Mouse (Mus musculus): ENCODE data around the gene Akr1cl. TPM values are rescaled to one million over a fixed set of nuclear protein-coding genes. Genes with fewer than 3 reads are reported as not detected.
"Not testable (repeated sequence)": the region's sequence is repeated elsewhere in the genome, so short reads cannot be mapped to it uniquely, and the experiment has no call there.

Gene Akr1cl
- polyA plus RNA-seq, 1 experiment = not detected

DNA sequence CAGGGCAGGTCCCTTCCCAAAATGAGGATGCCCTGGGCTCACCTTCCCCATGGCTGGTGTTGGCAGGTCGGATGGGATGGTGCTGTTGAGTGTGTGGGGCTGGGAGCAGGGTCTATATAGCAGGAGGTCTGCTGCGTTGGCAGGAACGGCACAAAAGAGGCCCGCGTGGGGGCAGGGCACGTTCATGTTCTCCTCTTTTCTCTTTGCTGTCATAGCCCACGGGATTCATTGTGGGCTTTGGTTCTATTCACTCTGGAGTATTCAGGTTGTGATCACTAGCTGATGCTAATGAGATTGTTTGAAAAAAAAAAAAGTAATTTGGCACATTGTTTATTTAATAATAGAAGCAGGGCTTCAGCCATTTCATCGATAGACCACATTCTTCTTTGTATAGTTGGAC lies 30.8 kb upstream of the Akr1cl start, which contains the start of gene Crygd:
Gene Crygd (minus strand): TSS at position 101 of the 400 bp plus-strand sequence.
- H3K4me3 ChIP-seq (ENCODE audit: insufficient read depth, poor library complexity, severe bottlenecking) = no peak within 1 kb of the TSS
- no peaks in the 10 kb centered on the region for H3K36me3 ChIP-seq (ENCODE audit: control insufficient read depth, insufficient read depth)
- no peak within 1 kb of the TSS for H3ac ChIP-seq (ENCODE audit: control insufficient read depth, insufficient read length, low read depth)
- H3K79me2 ChIP-seq (ENCODE audit: control insufficient read depth, insufficient read depth) = no peaks in the 10 kb centered on the region
- H3K27me3 ChIP-seq (ENCODE audit: control insufficient read depth, insufficient read depth, insufficient read length) = no peaks in the 10 kb centered on the region
- H3K79me3 ChIP-seq (ENCODE audit: low read depth) = no peaks in the 10 kb centered on the region
- TF ChIP-seq MYOG (IDR thresholded peaks at IDR 0.05; ENCODE audit: control insufficient read depth, extremely low read depth, insufficient read length) = no peak
- no peak for TF ChIP-seq MAX (IDR thresholded peaks at IDR 0.05)
- TF ChIP-seq FOSL1 (IDR thresholded peaks at IDR 0.05; ENCODE audit: insufficient read depth, low read length, poor library complexity, severe bottlenecking) = no peak
- TF ChIP-seq MYOD1 (IDR thresholded peaks at IDR 0.05; ENCODE audit: control insufficient read depth, insufficient read length, low read depth) = no peak

- Histone ChIP-seq H3K79me2 (ENCODE audit: control insufficient read depth, insufficient read depth) (no peaks in the 10 kb centered on the region), H3ac (ENCODE audit: control insufficient read depth, insufficient read length, low read depth) (no peak overlapping the region), H3K36me3 (ENCODE audit: control insufficient read depth, insufficient read depth) (no peaks in the 10 kb centered on the region), H3K79me3 (ENCODE audit: low read depth) (no peaks in the 10 kb centered on the region), H3K27me3 (ENCODE audit: control insufficient read depth, insufficient read depth, insufficient read length) (no peaks in the 10 kb centered on the region), H3K4me3 (ENCODE audit: insufficient read depth, poor library complexity, severe bottlenecking) (no peak overlapping the region)
- no peak for TF ChIP-seq MYOD1 (IDR thresholded peaks at IDR 0.05; ENCODE audit: control insufficient read depth, insufficient read length, low read depth)
- no peak for TF ChIP-seq CTCF (IDR thresholded peaks at IDR 0.05; ENCODE audit: control insufficient read depth, insufficient read depth, insufficient read length)
- no peak for TF ChIP-seq USF1 (IDR thresholded peaks at IDR 0.05; ENCODE audit: low read depth)
- TF ChIP-seq FOSL1 (IDR thresholded peaks at IDR 0.05; ENCODE audit: insufficient read depth, low read length, poor library complexity, severe bottlenecking) = no peak
- TF ChIP-seq MAX (IDR thresholded peaks at IDR 0.05) = no peak
- no peak for TF ChIP-seq MYOG (IDR thresholded peaks at IDR 0.05; ENCODE audit: control insufficient read depth, extremely low read depth, insufficient read length)
- TF ChIP-seq CEBPB (IDR thresholded peaks at IDR 0.05; ENCODE audit: low read depth) = no peak
Observed at GRCm38 (mm10) chr1:65052140-65052539, 19.6 kb upstream of the Akr1cl start.

GRCm38 (mm10) chr1:65051696-65052095 lies 19.1 kb upstream of the Akr1cl start:
- H3K4me3 ChIP-seq (ENCODE audit: insufficient read depth, poor library complexity, severe bottlenecking) = no peak overlapping the region
- no peak for TF ChIP-seq CTCF (IDR thresholded peaks at IDR 0.05; ENCODE audit: control insufficient read depth, insufficient read depth, insufficient read length)
- no peak for TF ChIP-seq MAX (IDR thresholded peaks at IDR 0.05)
- no peak for TF ChIP-seq USF1 (IDR thresholded peaks at IDR 0.05; ENCODE audit: low read depth)
- TF ChIP-seq CEBPB (IDR thresholded peaks at IDR 0.05; ENCODE audit: low read depth) = no peak
- TF ChIP-seq MYOD1 (IDR thresholded peaks at IDR 0.05; ENCODE audit: control insufficient read depth, insufficient read length, low read depth) = no peak
- TF ChIP-seq MYOG (IDR thresholded peaks at IDR 0.05; ENCODE audit: control insufficient read depth, extremely low read depth, insufficient read length) = no peak
- TF ChIP-seq FOSL1 (IDR thresholded peaks at IDR 0.05; ENCODE audit: insufficient read depth, low read length, poor library complexity, severe bottlenecking) = no peak
- no peaks in the 10 kb centered on the region for H3K79me3 ChIP-seq (ENCODE audit: low read depth)
- H3K79me2 ChIP-seq (ENCODE audit: control insufficient read depth, insufficient read depth) = no peaks in the 10 kb centered on the region
- no peaks in the 10 kb centered on the region for H3K27me3 ChIP-seq (ENCODE audit: control insufficient read depth, insufficient read depth, insufficient read length)
- H3K36me3 ChIP-seq (ENCODE audit: control insufficient read depth, insufficient read depth) = no peaks in the 10 kb centered on the region
- H3ac ChIP-seq (ENCODE audit: control insufficient read depth, insufficient read length, low read depth) = no peak overlapping the region

GRCm38 (mm10) chr1:65050952-65051351 lies 18.4 kb upstream of the Akr1cl start, which contains the start of gene Cryge:
Gene Cryge, minus strand, starts transcription at chr1:65051149.
- not testable (repeated sequence) for H3K36me3 ChIP-seq (ENCODE audit: control insufficient read depth, insufficient read depth); H3K79me2 ChIP-seq (ENCODE audit: control insufficient read depth, insufficient read depth); H3K4me3 ChIP-seq (ENCODE audit: insufficient read depth, poor library complexity, severe bottlenecking); H3K27me3 ChIP-seq (ENCODE audit: control insufficient read depth, insufficient read depth, insufficient read length); H3ac ChIP-seq (ENCODE audit: control insufficient read depth, insufficient read length, low read depth); H3K79me3 ChIP-seq (ENCODE audit: low read depth)

- Histone ChIP-seq H3K36me3 (ENCODE audit: control insufficient read depth, insufficient read depth) (no peaks in the 10 kb centered on the region), H3K4me3 (ENCODE audit: insufficient read depth, poor library complexity, severe bottlenecking) (no peak overlapping the region), H3K27me3 (ENCODE audit: control insufficient read depth, insufficient read depth, insufficient read length) (peaks cover 4% of the 10 kb centered on the region), H3K79me2 (ENCODE audit: control insufficient read depth, insufficient read depth) (no peaks in the 10 kb centered on the region), H3ac (ENCODE audit: control insufficient read depth, insufficient read length, low read depth) (no peak overlapping the region), H3K79me3 (ENCODE audit: low read depth) (no peaks in the 10 kb centered on the region)
- TF ChIP-seq MYOD1 (IDR thresholded peaks at IDR 0.05; ENCODE audit: control insufficient read depth, insufficient read length, low read depth) (no peak), USF1 (IDR thresholded peaks at IDR 0.05; ENCODE audit: low read depth) (no peak), FOSL1 (IDR thresholded peaks at IDR 0.05; ENCODE audit: insufficient read depth, low read length, poor library complexity, severe bottlenecking) (no peak), MYOG (IDR thresholded peaks at IDR 0.05; ENCODE audit: control insufficient read depth, extremely low read depth, insufficient read length) (no peak), CEBPB (IDR thresholded peaks at IDR 0.05; ENCODE audit: low read depth) (no peak), MAX (IDR thresholded peaks at IDR 0.05) (no peak), CTCF (IDR thresholded peaks at IDR 0.05; ENCODE audit: control insufficient read depth, insufficient read depth, insufficient read length) (no peak)
Observed at GRCm38 (mm10) chr1:65048781-65049180, 16.2 kb upstream of the Akr1cl start.

DNA sequence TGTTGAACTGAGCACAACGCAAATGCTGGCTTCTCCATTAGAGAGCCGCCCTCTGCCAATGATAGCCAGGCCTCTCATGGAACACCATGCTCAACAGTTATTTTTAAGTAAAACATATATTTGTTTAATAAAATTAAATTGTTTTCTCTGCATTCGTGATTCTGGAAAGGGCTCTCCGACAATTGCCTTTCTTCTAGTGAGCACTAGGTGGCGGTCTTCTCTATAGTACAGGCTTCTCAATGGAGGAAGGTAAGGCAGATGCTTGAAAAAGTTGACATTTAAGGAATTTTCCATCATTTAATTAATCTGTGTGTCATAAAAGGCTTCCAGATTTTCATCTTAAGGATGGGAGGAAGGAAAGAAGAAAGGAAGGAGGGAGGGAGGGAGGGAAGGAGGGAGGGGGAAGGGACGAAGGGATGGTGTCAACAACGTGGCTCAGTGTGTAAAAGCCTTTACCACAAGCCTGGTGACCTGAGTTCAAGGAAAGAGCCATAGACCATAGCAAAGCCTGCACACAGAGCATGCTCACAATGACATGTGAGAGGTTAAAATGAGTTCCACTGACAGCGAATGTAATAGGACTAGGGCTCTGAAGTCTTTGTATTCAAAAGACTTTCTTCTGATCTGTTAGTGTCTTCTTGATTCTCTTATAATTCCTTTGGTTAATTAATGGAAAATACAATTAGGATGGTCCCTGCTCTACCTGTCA lies 14.0 kb upstream of the Akr1cl start:
- H3K36me3 ChIP-seq (ENCODE audit: control insufficient read depth, insufficient read depth) = no peaks in the 10 kb centered on the region
- no peaks in the 10 kb centered on the region for H3K79me2 ChIP-seq (ENCODE audit: control insufficient read depth, insufficient read depth)
- peaks cover 4% of the 10 kb centered on the region for H3K27me3 ChIP-seq (ENCODE audit: control insufficient read depth, insufficient read depth, insufficient read length)
- H3K79me3 ChIP-seq (ENCODE audit: low read depth) = no peaks in the 10 kb centered on the region
- TF ChIP-seq MAX (IDR thresholded peaks at IDR 0.05) (no peak), FOSL1 (IDR thresholded peaks at IDR 0.05; ENCODE audit: insufficient read depth, low read length, poor library complexity, severe bottlenecking) (no peak), USF1 (IDR thresholded peaks at IDR 0.05; ENCODE audit: low read depth) (no peak), MYOD1 (IDR thresholded peaks at IDR 0.05; ENCODE audit: control insufficient read depth, insufficient read length, low read depth) (no peak), CEBPB (IDR thresholded peaks at IDR 0.05; ENCODE audit: low read depth) (no peak), CTCF (IDR thresholded peaks at IDR 0.05; ENCODE audit: control insufficient read depth, insufficient read depth, insufficient read length) (no peak), MYOG (IDR thresholded peaks at IDR 0.05; ENCODE audit: control insufficient read depth, extremely low read depth, insufficient read length) (no peak)
- no peak overlapping the region for H3ac ChIP-seq (ENCODE audit: control insufficient read depth, insufficient read length, low read depth)
- H3K4me3 ChIP-seq (ENCODE audit: insufficient read depth, poor library complexity, severe bottlenecking) = no peak overlapping the region
